In the genomic region with DNA sequence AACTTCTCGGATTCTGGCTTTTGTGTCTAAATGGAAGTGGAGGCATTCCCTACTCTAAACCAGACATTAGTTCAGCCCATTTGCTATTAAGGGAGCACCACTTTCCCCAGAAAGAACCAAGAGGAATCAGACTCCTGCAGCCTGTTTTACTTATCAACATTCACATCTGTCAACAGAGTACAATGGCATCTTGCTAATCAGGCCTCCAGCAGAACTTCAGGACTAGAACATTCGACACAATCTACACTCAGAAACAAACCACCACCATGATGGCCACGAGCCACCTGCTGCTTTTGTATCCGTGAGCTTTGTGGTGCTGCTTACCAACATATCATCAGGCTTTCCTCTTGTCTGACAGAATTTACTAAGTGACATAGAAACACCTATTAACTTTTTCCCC, we compare ENCODE assay signal across 16 mouse cellular contexts. TPM values are rescaled to one million over a fixed set of nuclear protein-coding genes. Genes with fewer than 3 reads are reported as not detected.
DNase-seq lines count a peak whose midpoint lies in the region; ATAC-seq and TF ChIP-seq lines count a peak whose summit lies in the region.
"Had no signal": no experiment of that assay in that cellular context is flagged by ENCODE, and none has a peak within 500 bp of the region (broad histone marks: within the 10 kb centered on the region; RNA-seq: fewer than 3 reads in every experiment).

No protein-coding gene starts in this region.

- H3K9me3 ChIP-seq in midbrain, embryonic 16.5 days (replicated peaks; ENCODE audit: control insufficient read depth, low read length, poor library complexity, severe bottlenecking), result no peaks in the 10 kb centered on the region
- no peaks in the 10 kb centered on the region for H3K9me3 ChIP-seq in midbrain, embryonic 13.5 days
- H3K9me3 ChIP-seq in liver, embryonic 11.5 days (ENCODE audit: control insufficient read depth, low read length), result no peaks in the 10 kb centered on the region
- no peaks in the 10 kb centered on the region for H3K9me3 ChIP-seq in forebrain, embryonic 10.5 days
- H3K9me3 ChIP-seq: heart, embryonic 12.5 days; hindbrain, embryonic 12.5 days; limb, embryonic 13.5 days; neural tube, embryonic 12.5 days had no signal

- no peak overlapping the region for H3K9ac ChIP-seq in midbrain, embryonic 16.5 days (ENCODE audit: low read depth, low read length)
- H3K9ac ChIP-seq in midbrain, embryonic 13.5 days (replicated peaks), result no peak overlapping the region
- H3K9ac ChIP-seq in liver, embryonic 11.5 days (ENCODE audit: low read depth, low read length), result no peak overlapping the region
- H3K9ac ChIP-seq: heart, embryonic 12.5 days; hindbrain, embryonic 12.5 days; limb, embryonic 13.5 days; neural tube, embryonic 12.5 days had no signal

- WGBS in kidney, adult 2 months, result 70% methylated on average over 4 of the region's 4 CpGs
- WGBS in midbrain, embryonic 16.5 days, result 80% methylated on average over 4 of the region's 4 CpGs
- 76% methylated on average over 4 of the region's 4 CpGs for WGBS in midbrain, embryonic 13.5 days
- 28% methylated on average over 4 of the region's 4 CpGs for WGBS in liver, embryonic 11.5 days
- 72% methylated on average over 4 of the region's 4 CpGs for WGBS in forebrain, embryonic 10.5 days

- H3K27ac ChIP-seq in kidney, adult 2 months (ENCODE audit: insufficient read depth, low read depth, low read length), result peak overlapping the region; percentile 62
- H3K27ac ChIP-seq in midbrain, embryonic 16.5 days (ENCODE audit: low read length), result 0 out of 2 replicates have a peak overlapping the region, but pooled peaks have one; percentile 34
- H3K27ac ChIP-seq in midbrain, embryonic 13.5 days, result no peak overlapping the region
- peak overlapping the region; percentile 9; the same call in 1 of the 2 replicates for H3K27ac ChIP-seq in liver, embryonic 11.5 days (ENCODE audit: low read depth, low read length)
- no peak overlapping the region for H3K27ac ChIP-seq in forebrain, embryonic 10.5 days
- H3K27ac ChIP-seq: hindbrain, embryonic 12.5 days; limb, embryonic 13.5 days; neural tube, embryonic 12.5 days had no signal

- no peak overlapping the region for H3K4me3 ChIP-seq in kidney, adult 2 months (ENCODE audit: insufficient read depth, low read depth, low read length)
- no peak overlapping the region for H3K4me3 ChIP-seq in midbrain, embryonic 16.5 days (ENCODE audit: low read depth, low read length)
- no peak overlapping the region for H3K4me3 ChIP-seq in midbrain, embryonic 13.5 days (replicated peaks)
- H3K4me3 ChIP-seq in liver, embryonic 11.5 days (ENCODE audit: low read depth, low read length), result no peak overlapping the region
- H3K4me3 ChIP-seq in forebrain, embryonic 10.5 days, result no peak overlapping the region
- H3K4me3 ChIP-seq: heart, embryonic 12.5 days; hindbrain, embryonic 12.5 days; limb, embryonic 13.5 days; neural tube, embryonic 12.5 days had no signal

- H3K27me3 ChIP-seq in kidney, adult 2 months (replicated peaks; ENCODE audit: control insufficient read depth, insufficient read depth, low read length), result no peaks in the 10 kb centered on the region
- no peaks in the 10 kb centered on the region for H3K27me3 ChIP-seq in midbrain, embryonic 16.5 days (ENCODE audit: control insufficient read depth, insufficient read depth, low read depth, low read length)
- no peaks in the 10 kb centered on the region for H3K27me3 ChIP-seq in midbrain, embryonic 13.5 days
- H3K27me3 ChIP-seq in liver, embryonic 11.5 days (replicated peaks; ENCODE audit: control insufficient read depth, insufficient read depth, low read length), result no peaks in the 10 kb centered on the region
- H3K27me3 ChIP-seq in forebrain, embryonic 10.5 days (ENCODE audit: poor library complexity, severe bottlenecking), result no peaks in the 10 kb centered on the region
- H3K27me3 ChIP-seq: heart, embryonic 12.5 days; hindbrain, embryonic 12.5 days; limb, embryonic 13.5 days; neural tube, embryonic 12.5 days had no signal

- ATAC-seq in midbrain, embryonic 16.5 days, result no peak
- no peak for ATAC-seq in midbrain, embryonic 13.5 days
- ATAC-seq in liver, embryonic 11.5 days (replicated peaks; ENCODE audit: low FRiP score), result peak; percentile 81

- no peak overlapping the region for H3K4me2 ChIP-seq in midbrain, embryonic 16.5 days (ENCODE audit: low read length)
- no peak overlapping the region for H3K4me2 ChIP-seq in midbrain, embryonic 13.5 days (replicated peaks)
- H3K4me2 ChIP-seq in liver, embryonic 11.5 days, result no peak overlapping the region
- H3K4me2 ChIP-seq: hindbrain, embryonic 12.5 days; limb, embryonic 13.5 days; neural tube, embryonic 12.5 days had no signal

- TF ChIP-seq CTCF in kidney, adult 2 months (conservative IDR thresholded peaks at IDR 0.05; ENCODE audit: insufficient read depth, insufficient read length, low read depth, low read length), result no peak

- no peak for DNase-seq in kidney, adult 2 months
- DNase-seq in kidney, postnatal 25 days, result no peak
- no peak for DNase-seq in liver, embryonic 11.5 days (ENCODE audit: low spot score)
- no peak for DNase-seq in MN1 (ENCODE audit: low spot score)
- no peak for DNase-seq in forebrain, embryonic 10.5 days (ENCODE audit: extremely low spot score, low spot score)
- DNase-seq: adrenal gland, postnatal 14 days; cerebellum, postnatal 25 days; gastrocnemius, postnatal 14 days; kidney, adult 18-20 months; thymus, adult 2 months had no signal

- peaks cover 19% of the 10 kb centered on the region for H3K4me1 ChIP-seq in kidney, adult 2 months (ENCODE audit: control insufficient read depth, insufficient read depth, low read length)
- H3K4me1 ChIP-seq in midbrain, embryonic 16.5 days (ENCODE audit: control insufficient read depth, insufficient read depth, low read length), result peaks cover 20% of the 10 kb centered on the region
- H3K4me1 ChIP-seq in midbrain, embryonic 13.5 days (replicated peaks), result peaks cover 38% of the 10 kb centered on the region
- peaks cover 31% of the 10 kb centered on the region for H3K4me1 ChIP-seq in liver, embryonic 11.5 days (replicated peaks; ENCODE audit: control insufficient read depth, insufficient read depth, low read length)
- peaks cover 38% of the 10 kb centered on the region for H3K4me1 ChIP-seq in forebrain, embryonic 10.5 days

- no peak for TF ChIP-seq POLR2A in kidney, adult 2 months (IDR thresholded peaks at IDR 0.05; ENCODE audit: low read depth, low read length)

- no peaks in the 10 kb centered on the region for H3K36me3 ChIP-seq in kidney, adult 2 months (ENCODE audit: control insufficient read depth, insufficient read depth, low read length)
- H3K36me3 ChIP-seq in midbrain, embryonic 16.5 days (ENCODE audit: control insufficient read depth, insufficient read depth, low read length), result no peaks in the 10 kb centered on the region
- H3K36me3 ChIP-seq in midbrain, embryonic 13.5 days, result 0 out of 2 replicates have a peak, but pooled peaks cover 3% of the 10 kb centered on the region
- peaks cover 2% of the 10 kb centered on the region; the same call in 1 of the 2 replicates for H3K36me3 ChIP-seq in liver, embryonic 11.5 days (ENCODE audit: control insufficient read depth, insufficient read depth, low read length)
- peaks cover 2% of the 10 kb centered on the region for H3K36me3 ChIP-seq in forebrain, embryonic 10.5 days (replicated peaks)
- H3K36me3 ChIP-seq: limb, embryonic 13.5 days; neural tube, embryonic 12.5 days had no signal

RNA-seq across cellular contexts. Expression of gene Klf7, which starts 23.3 kb away (rescaled TPM):
- 6.9 and 7.2 TPM in 2 replicates for polyA plus RNA-seq in kidney, adult 2 months (2012; rRNA removed)
- 130 and 135 TPM in 2 replicates for polyA plus RNA-seq in midbrain, embryonic 16.5 days (2015; fragmentation: Nextera tagmentation; extraction: Ambion mirVana)
- polyA plus RNA-seq in midbrain, embryonic 13.5 days (2015; fragmentation: Nextera tagmentation; extraction: Ambion mirVana), result 84.5 and 92.2 TPM in 2 replicates
- polyA plus RNA-seq in liver, embryonic 11.5 days (2014; fragmentation: Nextera tagmentation; extraction: Ambion mirVana), result 9.5 and 10.1 TPM in 2 replicates
- 10.0 and 13.8 TPM in 2 replicates for polyA plus RNA-seq in forebrain, embryonic 10.5 days (2016; fragmentation: Nextera tagmentation; extraction: Ambion mirVana)

Comparison
In these comparisons a context has a peak if more than half of its experiments do, and no peak if none do; other contexts are left out.
1. H3K27ac ChIP-seq: peak in kidney, adult 2 months (single experiment), midbrain, embryonic 16.5 days (single experiment) and liver, embryonic 11.5 days (single experiment); none in midbrain, embryonic 13.5 days (single experiment) and forebrain, embryonic 10.5 days (single experiment).